In genomic region chr12:76254725-76255498, GRCm38 (mm10) we compare ENCODE assay signal across 8 mouse cellular contexts. TPM values are rescaled to one million over a fixed set of nuclear protein-coding genes. Genes with fewer than 3 reads are reported as not detected.
DNase-seq lines count a peak whose midpoint lies in the region; ATAC-seq and TF ChIP-seq lines count a peak whose summit lies in the region.

TSS of gene Mthfd1 (plus strand) at chr12:76255298.

- H3K4me1 ChIP-seq in cortical plate, adult 2 months (ENCODE audit: control insufficient read depth, insufficient read depth, low read length) = peaks cover 4% of the 10 kb centered on the region; the same call in 1 of the 2 replicates
- H3K4me1 ChIP-seq in megakaryocyte, embryonic 14.5 days = peaks cover 57% of the 10 kb centered on the region

- H3K4me3 ChIP-seq in cortical plate, adult 2 months (ENCODE audit: insufficient read depth, low read length) = peak within 1 kb of the TSS; percentile 60
- peak within 1 kb of the TSS; percentile 97 for H3K4me3 ChIP-seq in megakaryocyte, embryonic 14.5 days (replicated peaks)

- peak; percentile 88 to 96 for DNase-seq in gastrocnemius, adult 8-10 months (ENCODE audit: low spot score in 2 of 2)
- DNase-seq in hindlimb bud, embryonic 11.5 days (ENCODE audit: extremely low spot score, low read depth, low spot score) = peak; percentile 72
- DNase-seq in left cerebral cortex, adult 8-10 months (ENCODE audit: low spot score in 2 of 2) = peak; percentile 80 to 98
- peak; percentile 98 to 99 for DNase-seq in right cerebral cortex, postnatal 10 days (ENCODE audit: low spot score in 2 of 2)
- peak; percentile 83 for DNase-seq in urinary bladder, postnatal 25 days (ENCODE audit: low spot score)

- peaks cover 9% of the 10 kb centered on the region; the same call in 1 of the 2 replicates for H3K9me3 ChIP-seq in megakaryocyte, embryonic 14.5 days

- no peak for TF ChIP-seq CTCF in cortical plate, adult 2 months (IDR thresholded peaks at IDR 0.05; ENCODE audit: extremely low read depth, insufficient read depth, low read length)

- H3K36me3 ChIP-seq in megakaryocyte, embryonic 14.5 days (replicated peaks; ENCODE audit: low read length) = no peaks in the 10 kb centered on the region

- peak; percentile 77 for TF ChIP-seq POLR2A in cortical plate, adult 2 months (IDR thresholded peaks at IDR 0.05; ENCODE audit: extremely low read depth, insufficient read depth, low read length)

- peaks cover 1% of the 10 kb centered on the region for H3K27me3 ChIP-seq in megakaryocyte, embryonic 14.5 days (replicated peaks)

- peak within 1 kb of the TSS; percentile 51; the same call in 1 of the 2 replicates for H3K27ac ChIP-seq in cortical plate, adult 2 months (ENCODE audit: insufficient read depth, low read length)

- peak; percentile 95 for ATAC-seq in activated CD4-positive, CD25-positive, alpha-beta regulatory T cell, adult 4 months

RNA-seq across cellular contexts. Expression of gene Mthfd1, which starts in this region (rescaled TPM):
- 10 to 100 TPM; 24.4 to 35.0 TPM for polyA plus RNA-seq in activated CD4-positive, CD25-positive, alpha-beta regulatory T cell, adult 4 months (2017; shearing (Covaris generic))
- polyA plus RNA-seq in cortical plate, adult 2 months (2012; rRNA removed) = 33.2 and 35.7 TPM in 2 replicates
- total RNA-seq in gastrocnemius, adult 8-10 months (2022) = 10 to 100 TPM; 29.3 to 37.6 (median 32.7) TPM
- 10 to 100 TPM; 42.5 to 45.2 (median 42.9) TPM for total RNA-seq in left cerebral cortex, adult 8-10 months (2022)
- polyA plus RNA-seq in megakaryocyte, embryonic 14.5 days (2012; ENCODE audit: insufficient read depth, low replicate concordance) = 30.6 and 61.4 TPM in 2 replicates

Comparison
In these comparisons a context has a peak if more than half of its experiments do, and no peak if none do; other contexts are left out.
1. Peak in every context shown above with its lines: DNase-seq, ATAC-seq, H3K4me3 ChIP-seq and H3K27ac ChIP-seq.